ENCODE assay signal across 18 mouse cellular contexts in the genomic region with DNA sequence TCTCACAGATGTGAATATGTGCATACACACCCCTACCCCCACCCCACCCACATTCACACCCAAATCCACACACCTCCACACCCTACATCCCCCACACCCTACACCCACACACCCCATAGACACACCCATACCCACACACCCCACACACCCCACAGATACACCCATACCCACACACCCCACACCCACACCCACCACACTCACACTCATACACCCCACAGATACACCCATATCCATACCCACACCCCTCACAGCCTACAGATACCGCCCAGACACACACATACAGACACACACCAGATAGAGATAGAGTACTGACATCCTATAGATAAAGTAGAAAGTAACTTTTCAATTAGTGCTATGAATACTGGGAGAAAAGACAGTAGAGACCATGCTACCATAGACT.
DNase-seq lines count a peak whose midpoint lies in the region; ATAC-seq and TF ChIP-seq lines count a peak whose summit lies in the region.
"Had no signal": no experiment of that assay in that cellular context is flagged by ENCODE, and none has a peak within 500 bp of the region (broad histone marks: within the 10 kb centered on the region; RNA-seq: fewer than 3 reads in every experiment).

No protein-coding gene starts in this region.

- H3K9ac ChIP-seq in midbrain, postnatal 0 days (replicated peaks; ENCODE audit: low read length, poor library complexity, severe bottlenecking), result no peak overlapping the region
- H3K9ac ChIP-seq in embryonic facial prominence, embryonic 12.5 days, result no peak overlapping the region
- H3K9ac ChIP-seq in forebrain, postnatal 0 days, result no peak overlapping the region
- H3K9ac ChIP-seq: forebrain, embryonic 13.5 days; forebrain, embryonic 15.5 days had no signal

- H3K9me3 ChIP-seq in midbrain, postnatal 0 days (ENCODE audit: low read length), result no peaks in the 10 kb centered on the region
- no peaks in the 10 kb centered on the region for H3K9me3 ChIP-seq in midbrain, embryonic 10.5 days (replicated peaks)
- H3K9me3 ChIP-seq in embryonic facial prominence, embryonic 12.5 days, result no peaks in the 10 kb centered on the region
- H3K9me3 ChIP-seq in forebrain, postnatal 0 days (ENCODE audit: low read length), result no peaks in the 10 kb centered on the region
- H3K9me3 ChIP-seq: forebrain, embryonic 13.5 days; forebrain, embryonic 15.5 days had no signal

- 96% methylated on average over 1 of the region's 1 CpGs for WGBS in midbrain, postnatal 0 days
- 88% methylated on average over 1 of the region's 1 CpGs for WGBS in midbrain, embryonic 10.5 days
- 86% methylated on average over 1 of the region's 1 CpGs for WGBS in embryonic facial prominence, embryonic 12.5 days
- 96% methylated on average over 1 of the region's 1 CpGs for WGBS in forebrain, postnatal 0 days

- TF ChIP-seq CTCF in midbrain, postnatal 0 days (IDR thresholded peaks at IDR 0.05), result no peak
- no peak for TF ChIP-seq CTCF in forebrain, postnatal 0 days (IDR thresholded peaks at IDR 0.05; ENCODE audit: low read depth)

- H3K4me1 ChIP-seq in midbrain, postnatal 0 days (ENCODE audit: insufficient read depth, low read length), result no peaks in the 10 kb centered on the region
- H3K4me1 ChIP-seq in midbrain, embryonic 10.5 days, result no peaks in the 10 kb centered on the region
- no peaks in the 10 kb centered on the region for H3K4me1 ChIP-seq in embryonic facial prominence, embryonic 12.5 days
- no peaks in the 10 kb centered on the region for H3K4me1 ChIP-seq in forebrain, postnatal 0 days (ENCODE audit: insufficient read depth)
- H3K4me1 ChIP-seq: forebrain, embryonic 13.5 days; forebrain, embryonic 15.5 days had no signal

- peak; percentile 38; the same call in 1 of the 2 replicates for ATAC-seq in midbrain, postnatal 0 days (ENCODE audit: low FRiP score)
- peak; percentile 67 for ATAC-seq in embryonic facial prominence, embryonic 12.5 days (ENCODE audit: insufficient number of reproducible peaks, insufficient read depth, low FRiP score, low TSS enrichment)
- ATAC-seq in forebrain, postnatal 0 days, result no peak
- ATAC-seq: forebrain, embryonic 13.5 days; forebrain, embryonic 15.5 days had no signal

- no peaks in the 10 kb centered on the region for H3K36me3 ChIP-seq in midbrain, postnatal 0 days (ENCODE audit: insufficient read depth, low read length)
- no peaks in the 10 kb centered on the region for H3K36me3 ChIP-seq in midbrain, embryonic 10.5 days
- H3K36me3 ChIP-seq in embryonic facial prominence, embryonic 12.5 days, result no peaks in the 10 kb centered on the region
- H3K36me3 ChIP-seq in forebrain, postnatal 0 days (ENCODE audit: insufficient read depth), result no peaks in the 10 kb centered on the region
- H3K36me3 ChIP-seq: forebrain, embryonic 15.5 days had no signal

- no peak overlapping the region for H3K4me2 ChIP-seq in midbrain, postnatal 0 days (ENCODE audit: low read depth, low read length, poor library complexity, severe bottlenecking)
- no peak overlapping the region for H3K4me2 ChIP-seq in embryonic facial prominence, embryonic 12.5 days (replicated peaks)
- H3K4me2 ChIP-seq in forebrain, postnatal 0 days (ENCODE audit: low read depth), result no peak overlapping the region
- H3K4me2 ChIP-seq: forebrain, embryonic 13.5 days; forebrain, embryonic 15.5 days had no signal

- no peaks in the 10 kb centered on the region for H3K27me3 ChIP-seq in midbrain, postnatal 0 days (ENCODE audit: insufficient read depth, low read length)
- no peaks in the 10 kb centered on the region for H3K27me3 ChIP-seq in midbrain, embryonic 10.5 days (ENCODE audit: low read depth, poor library complexity, severe bottlenecking)
- no peaks in the 10 kb centered on the region for H3K27me3 ChIP-seq in embryonic facial prominence, embryonic 12.5 days
- H3K27me3 ChIP-seq in forebrain, postnatal 0 days (ENCODE audit: insufficient read depth, low read length), result no peaks in the 10 kb centered on the region
- H3K27me3 ChIP-seq: forebrain, embryonic 13.5 days; forebrain, embryonic 15.5 days had no signal

- H3K4me3 ChIP-seq in midbrain, postnatal 0 days (ENCODE audit: low read depth, low read length), result no peak overlapping the region
- no peak overlapping the region for H3K4me3 ChIP-seq in midbrain, embryonic 10.5 days
- H3K4me3 ChIP-seq in embryonic facial prominence, embryonic 12.5 days, result no peak overlapping the region
- H3K4me3 ChIP-seq in forebrain, postnatal 0 days (ENCODE audit: low read depth, low read length), result no peak overlapping the region
- H3K4me3 ChIP-seq: forebrain, embryonic 13.5 days; forebrain, embryonic 15.5 days had no signal

- no peak overlapping the region for H3K27ac ChIP-seq in midbrain, postnatal 0 days (ENCODE audit: low read depth, low read length)
- no peak overlapping the region for H3K27ac ChIP-seq in midbrain, embryonic 10.5 days (replicated peaks)
- H3K27ac ChIP-seq in embryonic facial prominence, embryonic 12.5 days, result no peak overlapping the region
- H3K27ac ChIP-seq in forebrain, postnatal 0 days (ENCODE audit: low read depth, low read length), result no peak overlapping the region
- H3K27ac ChIP-seq: forebrain, embryonic 13.5 days; forebrain, embryonic 15.5 days had no signal

- DNase-seq in heart, adult 11 months, result peak; percentile 51
- DNase-seq in heart, adult 8-10 months (ENCODE audit: low spot score), result no peak
- no peak for DNase-seq in midbrain, postnatal 0 days (ENCODE audit: low spot score)
- no peak for DNase-seq in midbrain, embryonic 10.5 days (ENCODE audit: low spot score)
- DNase-seq in forebrain, postnatal 0 days, result no peak
- DNase-seq: adrenal gland, adult 2 months; adrenal gland, postnatal 10 days; adrenal gland, postnatal 25 days; cerebellum, adult 11 months; cerebellum, adult 18-20 months; cerebellum, adult 8-10 months; cerebellum, adult 9-11 months; cerebellum, postnatal 14 days; cerebellum, postnatal 36 days; embryo, embryonic 11 days had no signal
